Mouse (Mus musculus) lung, postnatal 0 days (tissue): ENCODE measurements around the gene Dpp9.

ENCODE experiments used
- CTCF ChIP-seq: IDR thresholded peaks from 2 replicates; pipeline ENCODE4 v1.5.1; 2016; ENCODE audit warnings: antibody characterized with exemption, mild to moderate bottlenecking
- EP300 ChIP-seq: IDR thresholded peaks from 2 replicates; pipeline ENCODE4 v1.6.1; 2016; ENCODE audit warnings: antibody characterized with exemption, mild to moderate bottlenecking, control low read depth

DNA sequence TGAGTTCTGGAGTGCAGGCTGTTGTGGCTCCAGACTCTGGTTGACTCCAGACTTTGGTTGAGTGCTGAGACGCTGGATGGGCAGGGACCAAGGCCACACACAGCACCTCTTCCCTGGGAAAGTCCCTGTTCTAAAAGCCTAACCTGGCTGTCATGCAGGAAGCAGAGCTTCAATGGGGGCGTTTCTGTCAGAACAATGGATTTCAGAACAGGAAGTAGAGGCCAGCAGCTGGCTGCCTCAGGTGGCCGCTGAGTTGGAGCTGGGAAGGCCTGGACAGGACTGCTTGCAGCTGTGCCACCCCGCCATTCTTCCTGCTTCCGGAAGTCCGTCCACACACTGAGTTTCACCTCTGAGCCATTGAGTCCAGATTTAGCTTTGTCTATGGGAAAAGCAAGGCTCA is 48.9 kb downstream of the Dpp9 start:
- no peak for TF ChIP-seq CTCF
- TF ChIP-seq EP300: no peak
